Mouse (Mus musculus): ENCODE results near the gene Camkk1.

GRCm38 (mm10) chr11:73061413-73061812, 42.6 kb downstream of the Camkk1 start:
- no peak for TF ChIP-seq CTCF (IDR thresholded peaks at IDR 0.05; ENCODE audit: insufficient read depth, low read depth, low read length)
- TF ChIP-seq POLR2A (IDR thresholded peaks at IDR 0.05; ENCODE audit: insufficient read depth, low read depth, low read length) = no peak
